Mouse (Mus musculus) small intestine, adult 2 months (tissue): ENCODE measurements around the gene Aatk.

Experiments
- CTCF ChIP-seq: fragments of 200-500 bp; IDR thresholded peaks from 2 replicates; pipeline ENCODE4 v1.5.1; 2012; ENCODE audit warnings: low read depth, mild to moderate bottlenecking, control low read depth, inconsistent platforms, low read length, moderate library complexity, mixed read lengths; ENCODE audit not compliant: insufficient replicate concordance, insufficient read length; ENCODE audit errors: extremely low read depth
- POLR2A ChIP-seq: fragments of 200-500 bp; IDR thresholded peaks from 2 replicates; pipeline ENCODE4 v1.6.1; 2012; ENCODE audit warnings: low read depth, mild to moderate bottlenecking, control low read depth, inconsistent platforms, low read length, moderate library complexity

GRCm38 (mm10) chr11:120067834-120068233 is 20.9 kb upstream of the Aatk start:
- TF ChIP-seq CTCF, result no peak
- TF ChIP-seq POLR2A, result no peak
